Mouse (Mus musculus): ENCODE data around the gene Srgap1.

Srgap1 gene

DNA sequence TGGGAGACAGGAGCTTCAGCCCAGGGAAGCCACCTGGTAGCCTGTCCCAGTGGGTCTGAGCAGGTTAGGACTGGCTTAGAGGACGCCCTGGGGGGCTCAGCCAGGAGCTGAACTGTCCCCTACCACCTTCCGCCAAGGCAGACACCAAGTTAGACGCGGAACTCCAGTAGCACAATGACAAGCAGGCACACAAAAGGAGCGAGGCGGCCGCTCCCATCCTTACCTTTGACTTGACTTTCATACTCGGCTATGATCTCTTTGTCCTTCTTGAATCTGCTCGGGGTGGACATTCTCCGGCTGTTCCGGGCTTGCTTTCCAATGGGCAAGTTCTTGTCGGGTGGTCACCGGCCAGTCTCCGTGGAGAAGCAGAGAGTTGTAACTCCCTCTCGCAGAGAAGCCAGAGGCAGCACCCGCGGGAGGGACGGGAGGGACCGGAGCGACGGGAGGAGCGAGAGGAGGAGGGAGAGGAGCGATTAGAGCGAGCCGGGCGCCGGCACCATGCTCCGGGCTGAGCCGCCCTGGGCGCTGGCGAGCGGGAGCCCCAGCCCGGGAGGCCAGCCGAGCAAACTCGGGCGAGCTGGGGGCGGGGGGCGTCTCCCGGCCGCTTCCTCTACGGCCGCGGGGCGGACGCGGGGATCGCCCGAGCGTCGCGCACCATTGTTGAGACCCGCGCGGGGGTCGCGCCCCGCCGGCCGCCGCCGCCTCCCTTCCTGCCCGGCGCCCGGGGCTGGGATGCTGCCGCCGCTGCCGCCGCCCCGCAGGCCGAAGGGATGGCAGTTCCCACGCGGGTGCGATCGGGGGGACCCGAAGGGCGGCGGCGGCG lies at the start of gene Srgap1:
Gene Srgap1, minus strand, starts transcription at position 412 of the 823 bp plus-strand sequence.
- no peak for DNase-seq (ENCODE audit: low read depth, low spot score)

DNA sequence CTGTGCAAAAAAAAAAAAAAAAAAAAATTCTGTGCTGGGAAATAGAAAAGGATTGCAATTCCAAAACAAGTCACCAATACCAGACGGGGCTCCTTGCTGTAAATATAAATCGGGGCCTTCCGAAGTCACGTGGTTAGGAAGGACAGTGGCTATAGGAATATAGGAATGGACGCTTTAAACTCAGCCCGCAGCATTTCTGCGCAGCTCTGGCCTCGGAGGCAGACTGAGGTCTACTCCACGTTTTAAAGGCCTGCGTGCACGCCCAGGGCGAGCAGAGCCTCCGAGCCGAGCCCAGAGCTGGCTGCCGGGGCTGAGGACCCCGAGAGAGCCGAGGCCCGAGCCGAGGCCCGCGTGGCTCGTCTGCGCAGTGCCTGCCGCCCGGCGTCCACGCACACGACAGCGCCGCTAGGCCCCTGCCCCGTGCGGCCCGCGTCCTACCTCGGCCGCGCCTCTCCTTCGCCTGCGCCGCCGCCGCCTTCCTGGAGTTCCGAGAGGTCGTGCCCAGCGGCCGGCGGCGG lies 49.4 kb upstream of the Srgap1 start:
- no peak for DNase-seq (ENCODE audit: low read depth, low spot score)

DNA sequence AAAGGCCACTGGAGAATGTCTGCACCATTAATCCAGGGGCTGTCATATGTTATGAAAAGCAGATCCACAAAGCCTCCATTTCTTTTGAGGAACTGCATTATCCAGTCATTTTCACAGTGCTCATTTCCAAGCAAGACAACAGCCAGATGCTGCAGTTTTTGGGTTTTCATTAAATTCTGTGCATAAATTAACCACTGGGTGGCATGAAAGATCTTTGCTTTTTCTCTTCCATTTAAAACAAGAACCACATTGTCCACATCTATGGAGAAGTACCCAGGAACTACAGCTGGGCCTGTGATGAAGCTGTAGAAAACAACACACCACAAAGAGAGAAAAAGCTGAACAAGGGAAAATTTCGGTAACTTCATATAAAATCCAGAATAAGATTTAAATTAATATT lies 43.4 kb upstream of the Srgap1 start:
- no peak for DNase-seq (ENCODE audit: low read depth, low spot score)

DNA sequence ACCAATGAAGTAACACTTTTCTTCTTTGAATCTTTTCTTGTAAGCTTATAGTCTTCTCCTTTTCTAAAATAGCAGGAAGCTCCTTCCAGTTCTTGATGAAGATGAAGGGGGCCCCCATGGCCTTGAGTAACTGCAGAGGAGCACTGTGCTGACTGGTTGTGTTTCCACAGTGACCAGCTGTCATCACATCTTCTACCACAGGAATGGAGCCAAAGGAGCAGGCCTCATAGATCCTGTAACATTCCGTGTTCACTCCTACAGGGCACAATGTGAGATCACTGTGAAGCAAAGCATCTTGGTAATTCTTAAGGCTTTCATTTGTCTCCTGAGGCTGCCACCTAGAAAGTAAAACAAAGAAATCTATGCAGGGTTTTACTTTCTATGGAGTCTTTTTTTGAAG lies 34.2 kb upstream of the Srgap1 start:
- no peak for DNase-seq (ENCODE audit: low read depth, low spot score)

DNA sequence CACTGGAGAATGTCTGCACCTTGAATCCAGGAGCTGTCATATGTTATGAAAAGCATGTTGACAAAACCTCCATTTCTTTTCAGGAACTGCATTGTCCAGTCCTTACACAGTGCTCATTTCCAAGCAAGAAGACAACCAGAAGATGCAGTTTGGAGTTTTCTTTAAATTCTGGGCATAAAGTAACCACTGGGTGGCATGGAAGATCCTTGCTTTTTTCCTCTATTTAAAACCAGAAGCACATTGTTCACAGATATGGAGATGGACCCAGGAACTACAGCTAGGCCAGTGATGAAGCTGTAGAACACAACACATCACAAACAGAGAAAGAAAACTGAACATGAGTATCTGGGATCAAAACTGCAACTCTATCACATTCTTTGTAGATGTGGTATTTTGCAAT lies 22.0 kb upstream of the Srgap1 start:
- DNase-seq (ENCODE audit: low read depth, low spot score), result no peak

DNA sequence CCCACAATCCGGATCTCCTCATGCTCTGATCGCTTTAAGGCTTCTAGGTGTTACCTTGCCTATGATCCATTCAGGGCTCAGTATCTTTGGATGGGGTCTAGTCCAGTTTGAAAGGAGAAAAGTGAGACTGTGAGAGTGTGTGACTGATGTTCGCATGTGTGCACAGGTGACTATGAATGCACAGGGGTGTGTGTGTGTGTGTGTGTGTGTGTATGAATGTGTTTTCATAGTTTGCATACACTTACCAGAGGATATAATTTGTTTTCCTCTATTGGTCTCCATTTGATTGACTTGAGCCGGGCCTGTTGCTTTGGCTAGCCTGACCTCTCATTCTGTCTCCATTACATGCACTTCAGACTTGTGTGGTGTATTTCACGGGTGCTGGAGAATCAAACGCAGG lies 8.7 kb upstream of the Srgap1 start:
- DNase-seq (ENCODE audit: low read depth, low spot score), result no peak

DNA sequence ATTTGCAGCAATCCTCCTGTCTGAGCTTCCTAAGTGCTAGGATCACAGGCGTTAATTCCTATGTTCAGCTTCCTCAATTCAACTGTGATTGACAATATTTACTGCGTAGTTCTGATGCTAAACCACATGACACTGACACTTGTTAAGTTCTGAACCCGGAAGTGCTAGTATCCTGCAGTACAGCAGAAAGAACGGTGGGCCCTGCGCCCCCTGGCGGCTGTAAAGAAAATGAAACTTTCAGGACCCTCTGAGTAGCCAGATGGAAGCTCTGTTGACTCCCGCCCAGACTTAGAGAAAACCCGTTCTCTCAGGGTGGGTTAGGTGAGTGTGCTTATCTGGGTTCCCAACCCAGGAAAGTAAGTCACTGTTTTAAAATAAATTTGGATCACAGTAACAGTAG lies 7.4 kb upstream of the Srgap1 start:
- DNase-seq (ENCODE audit: low read depth, low spot score), result no peak

DNA sequence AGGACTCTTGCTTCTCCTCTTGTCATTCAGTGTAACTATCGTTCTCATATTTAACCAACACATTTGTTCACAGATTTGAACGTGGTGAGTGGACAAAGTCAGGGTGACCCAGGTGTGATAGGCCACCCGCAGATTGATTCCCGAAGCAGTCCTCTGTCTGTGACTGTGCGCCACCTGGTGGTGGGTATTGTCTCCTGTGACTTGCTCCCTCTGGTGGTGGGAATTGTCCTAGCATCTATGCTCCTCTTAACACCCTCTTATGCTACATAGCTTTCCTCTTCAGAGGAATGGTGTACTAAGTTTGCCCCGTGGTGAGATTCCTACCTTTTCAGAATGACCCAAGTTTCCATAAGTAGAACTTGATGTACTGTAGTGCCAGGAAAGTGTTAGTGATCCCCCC lies 4.7 kb upstream of the Srgap1 start:
- DNase-seq (ENCODE audit: low read depth, low spot score), result no peak

DNA sequence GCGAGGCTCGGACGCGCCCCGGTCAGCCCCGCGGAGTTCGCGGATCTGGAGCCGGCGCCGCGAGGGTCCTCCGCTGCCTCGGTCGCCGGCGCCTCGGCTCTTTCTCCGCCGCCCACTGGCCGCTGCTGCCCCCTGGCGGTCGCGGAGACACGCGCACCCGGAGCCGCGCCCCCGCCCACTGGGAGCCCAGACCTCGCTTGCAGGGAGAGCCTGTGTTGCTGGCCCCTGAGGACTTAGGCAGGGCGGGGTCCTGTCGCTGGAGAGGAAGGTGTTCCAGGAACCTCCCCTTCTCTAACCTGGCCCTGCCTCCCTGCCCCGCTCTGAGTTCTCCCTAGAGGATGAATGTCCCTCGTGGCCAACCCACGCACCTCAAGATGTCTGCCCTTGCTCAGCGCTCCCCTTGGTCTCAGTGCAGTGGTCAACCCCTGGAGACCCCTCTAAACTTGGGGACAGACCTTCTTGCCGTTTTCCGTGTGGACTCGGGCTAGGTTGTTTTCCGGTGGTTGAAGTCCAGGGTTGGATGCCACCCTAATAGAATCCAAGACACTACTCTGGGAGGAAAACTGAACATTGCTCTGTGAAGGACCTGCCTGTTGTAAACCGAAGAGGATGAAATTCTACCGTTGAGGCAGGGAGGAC lies 731 bp upstream of the Srgap1 start:
- no peak for DNase-seq (ENCODE audit: low read depth, low spot score)

DNA sequence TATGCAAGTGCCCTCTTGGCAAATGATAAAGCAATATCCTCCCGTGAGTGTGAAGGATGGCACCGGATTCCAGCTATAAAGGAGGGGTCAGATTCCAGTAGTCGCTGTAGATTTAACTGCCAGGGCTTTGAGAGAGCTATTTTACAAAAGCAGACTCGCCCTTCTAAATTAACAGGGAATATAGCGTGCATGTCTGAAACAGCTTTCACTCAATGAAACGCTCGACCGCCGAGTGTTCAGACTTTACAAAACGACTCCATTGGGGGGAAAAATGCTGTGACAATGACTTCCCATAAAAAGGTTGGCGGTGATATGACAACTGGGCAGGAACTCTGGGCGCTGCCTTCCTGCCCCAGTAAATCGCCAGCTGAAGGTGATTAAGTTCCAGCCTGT lies 608 bp downstream of the Srgap1 start:
- no peak for DNase-seq (ENCODE audit: low read depth, low spot score)

DNA sequence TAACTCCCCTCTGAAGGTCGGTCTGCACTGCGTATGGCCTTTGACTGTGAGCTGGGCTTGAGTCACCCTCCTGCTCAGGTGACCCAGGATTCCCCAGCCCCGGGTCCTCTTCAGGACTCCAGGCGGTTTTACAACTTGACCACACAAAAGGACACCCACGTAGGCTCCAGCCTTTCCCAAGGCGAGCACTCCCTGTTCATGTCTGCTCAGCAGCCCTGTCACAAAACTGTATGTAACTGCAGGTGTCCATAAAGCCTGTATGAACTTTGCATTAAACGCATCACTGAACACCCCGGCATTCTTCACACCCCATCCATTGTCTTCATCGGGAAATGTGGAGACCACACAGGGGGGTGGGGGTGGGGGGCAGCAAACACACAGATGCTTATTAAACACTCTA lies 1.2 kb downstream of the Srgap1 start:
- no peak for DNase-seq (ENCODE audit: low read depth, low spot score)

DNA sequence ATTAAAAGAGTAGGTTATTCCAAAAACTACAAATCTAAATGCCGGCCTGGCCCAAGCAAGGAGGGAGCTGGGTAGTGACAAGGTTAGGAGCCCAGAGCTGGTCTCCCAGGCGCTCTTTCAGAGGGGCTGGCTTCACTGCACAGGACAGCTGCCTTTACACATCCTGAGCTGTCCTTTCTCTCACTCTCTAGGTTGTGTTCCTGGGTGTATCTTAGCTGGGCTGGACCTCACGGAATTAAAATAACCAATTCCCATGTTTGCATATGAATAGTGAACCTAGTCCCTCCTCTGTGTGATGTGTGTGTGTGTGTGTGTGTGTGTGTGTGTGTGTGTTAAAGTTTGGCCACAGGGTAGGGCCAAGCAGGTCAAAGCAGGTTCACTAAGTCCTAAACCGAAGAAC lies 2.2 kb downstream of the Srgap1 start:
- DNase-seq (ENCODE audit: low read depth, low spot score), result no peak

DNA sequence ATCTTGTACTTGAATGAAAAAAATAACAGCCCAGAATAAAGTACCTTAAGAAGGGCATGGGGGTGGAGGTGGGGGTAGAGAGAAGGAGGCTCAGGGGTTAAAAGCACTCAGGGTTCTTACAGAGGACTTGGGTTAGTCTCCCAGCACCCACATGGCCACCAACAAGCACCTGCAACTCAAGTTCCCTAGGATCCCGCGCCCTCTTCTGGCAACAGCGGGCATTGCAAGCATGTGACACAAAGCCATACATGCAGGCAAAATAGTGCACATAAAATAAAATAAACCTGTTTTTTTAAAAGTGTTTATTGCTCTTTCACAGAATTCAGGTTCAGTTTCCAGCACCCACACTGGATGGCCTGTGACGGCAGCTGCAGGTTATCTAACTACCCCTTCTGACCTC lies 6.7 kb downstream of the Srgap1 start:
- DNase-seq (ENCODE audit: low read depth, low spot score), result no peak

DNA sequence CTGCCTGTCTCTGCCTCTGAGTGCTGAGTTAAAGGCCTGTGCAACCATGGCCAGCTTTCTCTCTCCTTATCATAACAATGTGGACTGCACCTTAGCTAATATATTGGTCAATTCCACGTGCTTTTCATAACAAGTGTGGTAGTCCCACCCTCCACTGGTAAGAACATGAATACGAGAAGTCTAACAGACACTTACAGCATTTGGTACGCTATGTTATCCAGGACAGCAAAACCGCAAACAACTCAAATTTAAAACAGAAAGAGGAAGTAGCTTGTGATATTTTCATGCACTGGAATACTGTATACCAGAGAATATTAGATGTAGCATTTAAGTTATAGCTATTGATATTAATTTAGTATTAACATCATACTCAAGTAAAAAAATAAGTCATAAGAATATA lies 7.5 kb downstream of the Srgap1 start:
- no peak for DNase-seq (ENCODE audit: low read depth, low spot score)

DNA sequence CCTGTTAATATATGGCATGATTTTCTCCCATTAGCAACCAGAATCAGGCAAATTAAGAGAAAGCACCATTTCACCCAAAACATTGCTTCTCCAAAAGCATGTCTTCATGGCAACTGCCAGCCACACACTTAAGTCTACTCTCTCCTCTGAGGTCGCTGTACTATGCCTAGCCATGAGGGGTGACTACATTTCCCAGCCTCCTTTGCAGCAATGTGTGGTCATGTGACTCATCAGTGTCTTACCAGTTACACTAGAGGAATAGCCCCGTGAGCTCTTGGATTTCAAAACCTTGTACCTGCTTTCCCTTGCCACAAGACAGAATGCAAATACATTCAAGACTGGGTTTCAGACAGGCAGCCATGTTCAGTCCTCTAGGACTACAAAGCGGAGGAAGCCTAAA lies 8.6 kb downstream of the Srgap1 start:
- no peak for DNase-seq (ENCODE audit: low read depth, low spot score)

DNA sequence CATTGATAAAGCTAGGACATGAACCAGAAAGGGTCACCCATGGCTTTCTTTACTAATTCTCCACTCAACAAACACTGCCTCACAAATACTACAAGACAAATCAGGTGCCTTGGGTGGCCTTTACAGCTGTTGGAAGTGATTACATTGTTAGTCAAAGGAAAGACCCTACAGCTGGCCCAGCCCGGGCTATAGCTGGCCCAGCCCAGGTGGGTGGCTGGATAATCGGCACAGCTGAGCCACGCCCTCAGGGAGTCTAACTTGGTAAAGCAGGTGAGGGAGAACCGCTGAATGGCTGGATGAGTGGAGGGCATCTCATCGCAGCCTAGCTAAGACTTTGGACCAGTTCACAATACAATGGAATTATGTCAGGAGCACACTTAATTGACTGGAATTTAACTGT lies 13.8 kb downstream of the Srgap1 start:
- DNase-seq (ENCODE audit: low read depth, low spot score), result no peak

DNA sequence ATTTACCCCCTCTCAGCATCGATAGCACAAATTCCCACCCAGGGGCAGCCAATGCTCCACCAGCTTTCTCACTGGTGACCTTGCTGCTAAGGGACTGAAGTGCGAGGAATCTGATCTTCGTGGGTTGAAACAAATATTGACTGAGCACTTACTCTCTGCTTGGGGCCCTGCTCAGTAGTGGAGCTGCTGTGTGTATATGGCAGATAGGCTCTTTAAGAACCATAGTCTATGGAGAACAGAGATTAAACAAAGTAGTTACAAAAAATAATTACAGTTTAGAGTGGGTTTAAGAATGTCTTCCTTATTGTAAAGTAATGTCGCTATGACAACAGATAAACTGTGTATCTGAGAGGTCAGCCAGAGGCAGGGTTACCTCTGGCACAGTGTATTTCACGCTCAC lies 16.7 kb downstream of the Srgap1 start:
- no peak for DNase-seq (ENCODE audit: low read depth, low spot score)

DNA sequence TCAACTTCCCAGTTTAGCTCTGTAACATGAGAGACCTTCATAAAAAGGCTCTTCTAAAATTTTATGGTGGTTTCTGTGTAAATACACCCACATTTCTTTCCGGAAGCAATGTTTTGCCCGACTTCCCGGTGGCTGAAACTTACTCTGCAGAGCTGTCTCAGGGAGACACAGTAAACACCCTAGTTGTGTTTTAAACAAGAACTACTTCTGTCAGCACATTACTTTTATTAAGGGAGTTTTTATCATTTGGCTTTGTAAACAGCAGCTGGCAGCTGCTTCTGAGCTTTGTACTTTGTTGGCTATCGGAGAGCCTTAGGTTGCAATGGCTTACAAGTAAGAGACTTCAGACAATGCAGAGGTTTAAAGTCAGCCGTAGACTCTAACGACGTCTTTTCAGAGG lies 17.4 kb downstream of the Srgap1 start:
- DNase-seq (ENCODE audit: low read depth, low spot score), result no peak

DNA sequence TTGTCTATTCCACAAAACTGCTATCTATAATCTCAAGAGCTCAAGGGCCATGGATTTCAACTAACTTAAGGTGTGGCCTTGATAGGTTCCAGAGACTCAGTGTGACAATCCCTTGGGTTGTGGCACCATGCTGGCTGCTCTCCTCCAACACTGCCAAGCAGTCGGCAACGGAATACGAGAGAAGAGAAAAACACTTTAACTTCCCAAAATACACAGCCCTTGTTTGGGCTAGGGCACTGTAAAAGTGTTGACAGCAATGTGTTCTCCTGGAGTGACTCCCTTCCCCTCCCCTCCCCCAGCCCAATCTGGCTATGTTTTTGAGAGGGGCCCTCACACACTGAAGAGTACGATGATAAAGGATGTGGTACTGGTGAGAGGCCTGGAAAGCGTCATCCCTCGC lies 21.9 kb downstream of the Srgap1 start:
- no peak for DNase-seq (ENCODE audit: low read depth, low spot score)

DNA sequence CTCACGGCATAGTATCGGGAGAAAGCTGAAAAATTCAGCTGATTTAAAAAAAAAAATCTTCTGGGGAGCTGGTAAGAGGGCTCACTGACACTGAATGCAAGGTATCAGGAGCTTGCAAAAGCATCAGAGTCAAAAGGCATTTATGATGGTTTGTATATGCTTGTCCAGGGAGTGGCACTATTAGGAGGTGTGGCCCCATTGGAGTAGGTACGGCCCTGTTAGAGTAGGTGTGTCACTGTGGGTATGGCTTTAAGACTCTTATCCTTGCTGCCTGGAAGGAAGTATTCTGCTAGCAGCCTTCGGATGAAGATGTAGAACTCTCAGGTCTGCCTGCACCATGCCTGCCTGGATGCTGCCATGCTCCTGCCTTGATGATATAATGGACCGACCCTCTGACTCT lies 26.2 kb downstream of the Srgap1 start:
- DNase-seq (ENCODE audit: low read depth, low spot score), result no peak

DNA sequence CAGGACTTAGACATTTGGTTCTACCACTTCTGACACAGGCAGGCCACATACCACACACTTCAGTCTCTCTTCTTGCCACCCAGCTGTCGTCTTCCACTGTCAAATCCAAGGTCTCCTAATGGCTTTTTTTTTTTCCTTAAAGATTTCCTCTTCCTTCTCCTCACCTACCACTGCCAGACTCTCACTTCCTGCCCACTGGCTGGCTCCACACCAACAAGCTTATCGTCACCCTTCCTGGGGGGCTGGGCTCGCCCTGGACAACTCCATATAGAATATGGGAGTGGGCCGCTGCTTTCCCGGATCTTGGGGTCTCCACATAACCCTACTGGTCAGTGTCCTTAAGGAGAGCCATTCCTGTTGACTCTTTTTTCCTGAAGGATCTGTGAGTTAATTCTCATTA lies 26.9 kb downstream of the Srgap1 start:
- DNase-seq (ENCODE audit: low read depth, low spot score), result no peak

DNA sequence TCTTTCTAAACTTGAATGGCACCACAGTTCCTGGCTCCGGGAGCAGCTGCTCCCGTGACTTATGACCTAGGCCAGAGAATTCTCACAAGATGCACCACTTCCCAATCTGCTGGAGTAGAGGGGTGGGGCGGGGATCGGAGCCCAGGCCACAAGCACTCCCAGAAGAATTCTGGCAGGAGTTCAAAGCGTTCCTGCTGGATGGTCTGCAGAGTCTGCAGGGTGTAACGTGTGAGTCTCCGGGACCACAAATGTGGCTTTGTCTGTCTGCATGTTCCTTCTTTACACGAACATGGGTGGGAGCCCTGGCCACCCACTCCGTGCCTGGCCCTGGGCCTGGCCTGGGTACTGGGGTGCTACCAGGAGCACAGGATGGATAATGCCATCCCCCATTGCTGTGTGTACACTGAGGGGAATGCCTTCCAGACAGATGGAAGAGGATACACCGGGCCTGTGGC lies 28.5 kb downstream of the Srgap1 start:
- no peak for DNase-seq (ENCODE audit: low read depth, low spot score)

DNA sequence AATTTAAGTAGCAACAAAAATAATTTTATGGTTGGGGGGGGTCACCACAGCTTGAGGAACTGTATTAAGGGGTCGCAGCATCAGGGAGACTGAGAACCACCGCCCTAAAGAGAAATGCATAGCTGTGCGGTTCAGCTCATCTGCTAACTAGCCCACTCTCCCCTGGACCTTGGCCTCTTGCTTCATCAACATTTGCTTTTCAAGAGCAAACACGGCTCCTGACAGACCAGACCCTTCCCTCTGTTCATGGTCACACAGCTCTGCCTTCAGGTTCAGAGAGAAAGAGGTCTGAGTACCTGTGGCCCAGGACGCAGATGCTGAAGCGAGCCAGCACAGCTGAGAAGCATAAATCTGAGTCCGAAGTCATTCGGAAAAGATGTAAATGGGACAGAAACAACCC lies 29.4 kb downstream of the Srgap1 start:
- no peak for DNase-seq (ENCODE audit: low read depth, low spot score)

Data from WW6 (cell line).